Mouse (Mus musculus) CD8-positive naive resting alpha-beta T cell, adult 57 days (primary cell): Measurements from ENCODE around the gene Myo16. TPM values are rescaled to one million over a fixed set of nuclear protein-coding genes. Genes with fewer than 3 reads are reported as not detected.

Source experiments
- total RNA-seq: library from RNA; stranded (reverse); gene quantifications from one replicate; pipeline ENCODE4 v1.2.4, GENCODE M21; 2023

Myo16 gene
- total RNA-seq: not detected

DNA sequence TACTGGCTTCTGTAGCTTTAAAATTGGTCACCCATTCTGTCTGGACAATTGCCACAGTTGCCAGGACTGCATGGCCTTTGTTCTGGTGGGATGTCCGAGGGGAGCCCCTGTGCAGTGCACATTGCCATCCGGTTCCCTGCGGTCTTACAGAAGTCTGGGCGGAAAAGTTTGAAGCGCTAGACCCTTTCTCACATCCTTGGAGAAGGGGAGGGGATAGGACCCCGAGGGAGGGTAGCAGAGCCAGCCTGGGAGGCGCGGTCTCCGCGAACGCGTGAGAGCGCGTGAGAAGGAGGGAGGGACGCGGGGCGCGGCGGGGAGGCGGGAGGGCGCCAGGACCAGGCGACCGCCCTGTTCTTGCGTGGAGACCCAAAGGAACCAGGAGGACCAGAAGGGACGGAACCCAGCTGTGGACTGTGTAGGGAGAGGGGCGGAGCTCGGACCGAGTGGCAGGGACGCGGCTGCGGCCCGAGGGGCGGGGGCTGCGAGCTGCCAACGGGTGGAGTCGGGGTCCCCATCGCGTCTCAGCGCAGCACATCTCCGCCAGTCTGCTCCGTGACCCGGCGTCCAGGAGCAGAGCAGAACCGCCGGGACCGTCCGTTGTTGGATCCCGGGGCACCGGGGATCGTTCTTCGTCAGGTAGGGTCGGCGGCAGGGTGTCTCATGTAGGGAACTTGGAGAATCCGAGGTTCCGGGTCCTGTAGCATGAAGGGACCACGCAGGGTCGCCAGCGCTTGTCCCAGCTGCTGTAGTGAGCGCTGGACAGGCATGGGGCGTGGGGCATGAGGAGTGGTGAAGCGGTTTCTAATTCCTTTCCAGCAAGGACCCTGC lies at the start of gene Myo16:
Gene Myo16, plus strand, starts transcription at position 301 of the 828 bp plus-strand sequence.

Other genes starting within 250 kb of the Myo16 start
- 2.7 TPM for gene Lig4, start 176.2 kb upstream of the Myo16 start, total RNA-seq
- gene Abhd13, start 176.2 kb upstream of the Myo16 start, total RNA-seq: 15.2 TPM
- 2.0 TPM for gene Tnfsf13b, start 147.4 kb upstream of the Myo16 start, total RNA-seq